Mouse (Mus musculus) liver, embryonic 11.5 days (tissue): ENCODE measurements around the gene Ms4a4c. TPM values are rescaled to one million over a fixed set of nuclear protein-coding genes. Genes with fewer than 3 reads are reported as not detected.
"Not testable (repeated sequence)": the region's sequence is repeated elsewhere in the genome, so short reads cannot be mapped to it uniquely, and the experiment has no call there.

ENCODE experiments used
- ATAC-seq: fragments of 200-750 bp; cut with Nextera tagmentation; replicated peaks from 2 replicates; pipeline ENCODE4 v1.8.0; 2017; ENCODE audit warnings: moderate number of reproducible peaks, mild to moderate bottlenecking, moderate TSS enrichment, moderate library complexity; ENCODE audit not compliant: low FRiP score
- DNase-seq: peaks from one replicate; pipeline ENCODE4 v3.0.0-alpha.2; 2017; ENCODE audit warnings: low spot score
- H3K27ac ChIP-seq: fragments of 300-500 bp; sonication (generic); 2 replicates; pipeline ENCODE4 v1.5.1; 2014; ENCODE audit warnings: mild to moderate bottlenecking, low read depth, low read length, control low read depth
- H3K27me3 ChIP-seq: fragments of 300-500 bp; sonication (generic); replicated peaks from 2 replicates; pipeline ENCODE4 v1.6.1; 2014; ENCODE audit warnings: low read length, mixed read lengths; ENCODE audit not compliant: control insufficient read depth, insufficient read depth
- H3K36me3 ChIP-seq: fragments of 300-500 bp; sonication (generic); 2 replicates; pipeline ENCODE4 v1.6.1; 2014; ENCODE audit warnings: mild to moderate bottlenecking, low read length, moderate library complexity, mixed read lengths; ENCODE audit not compliant: control insufficient read depth, insufficient read depth
- H3K4me1 ChIP-seq: fragments of 300-500 bp; sonication (generic); replicated peaks from 2 replicates; pipeline ENCODE4 v1.6.1; 2014; ENCODE audit warnings: low read length, mixed read lengths; ENCODE audit not compliant: control insufficient read depth, insufficient read depth
- H3K4me2 ChIP-seq: fragments of 300-500 bp; sonication (generic); 2 replicates; pipeline ENCODE4 v1.6.1; 2014; ENCODE audit warnings: mild to moderate bottlenecking, control low read depth, moderate library complexity
- H3K4me3 ChIP-seq: fragments of 300-500 bp; sonication (generic); 2 replicates; pipeline ENCODE4 v1.5.1; 2014; ENCODE audit warnings: low read depth, low read length, control low read depth
- H3K9ac ChIP-seq: fragments of 300-500 bp; sonication (generic); 2 replicates; pipeline ENCODE4 v1.6.1; 2014; ENCODE audit warnings: low read depth, low read length, control low read depth
- H3K9me3 ChIP-seq: fragments of 300-500 bp; sonication (generic); 2 replicates; pipeline ENCODE4 v1.6.1; 2016; ENCODE audit warnings: low read length, inconsistent platforms, mixed read lengths; ENCODE audit not compliant: control insufficient read depth
- WGBS: fragments of 180-500 bp; shearing (Covaris S2); extraction: QIAGEN DNeasy Blood & Tissue Kit; methylation state at CpG from one replicate; pipeline ENCODE4 v1.1.7; 2014; 5-methylcytosine and 5-hydroxymethylcytosine counted together
- polyA plus RNA-seq: library from polyadenylated mRNA; unstranded; fragments of >200 nt; fragmentation: Nextera tagmentation; extraction: Ambion mirVana; gene quantifications from 2 replicates; pipeline ENCODE4 v1.2.1, GENCODE M21; 2014

The Ms4a4c gene
- polyA plus RNA-seq, 1 experiment from 2014 or later = 0.56 TPM

- Histone ChIP-seq H3K4me2 (no peak overlapping the region), H3K36me3 (no peaks in the 10 kb centered on the region), H3K4me1 (no peaks in the 10 kb centered on the region), H3K9me3 (no peaks in the 10 kb centered on the region), H3K4me3 (no peak overlapping the region), H3K27me3 (no peaks in the 10 kb centered on the region), H3K27ac (no peak overlapping the region), H3K9ac (no peak overlapping the region)
- WGBS = 82% methylated on average over 4 of the region's 4 CpGs
- no peak for ATAC-seq
- DNase-seq = no peak
Measured at GRCm38 (mm10) chr19:11387685-11388084, 16.9 kb upstream of the Ms4a4c start.

DNA sequence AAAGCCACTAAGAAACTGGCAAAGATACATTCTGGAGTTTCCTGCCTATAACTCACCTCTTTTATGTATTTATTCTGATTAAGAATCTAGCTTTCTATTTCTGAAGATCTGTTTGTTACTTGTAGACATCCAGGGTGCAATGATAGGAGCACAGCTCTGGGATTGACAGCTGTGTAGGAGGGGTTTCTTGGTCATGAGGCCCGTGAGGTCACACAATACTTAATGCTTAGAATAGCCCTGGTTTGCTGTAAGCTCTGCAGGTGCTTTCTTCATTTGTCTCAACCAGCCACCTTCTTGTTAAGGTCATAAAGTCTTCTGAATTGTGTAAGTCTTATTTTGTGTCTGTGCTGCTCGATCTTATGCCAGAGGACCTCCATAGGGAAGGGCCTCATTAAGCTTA is 15.6 kb upstream of the Ms4a4c start:
- ATAC-seq (no peak), DNase-seq (no peak)
- H3K27ac ChIP-seq = no peak overlapping the region
- H3K9ac ChIP-seq = no peak overlapping the region
- H3K36me3 ChIP-seq = no peaks in the 10 kb centered on the region
- H3K4me2 ChIP-seq = no peak overlapping the region
- no peaks in the 10 kb centered on the region for H3K27me3 ChIP-seq
- no peaks in the 10 kb centered on the region for H3K9me3 ChIP-seq
- no peaks in the 10 kb centered on the region for H3K4me1 ChIP-seq
- 77% methylated on average over 2 of the region's 2 CpGs for WGBS
- H3K4me3 ChIP-seq = no peak overlapping the region

DNA sequence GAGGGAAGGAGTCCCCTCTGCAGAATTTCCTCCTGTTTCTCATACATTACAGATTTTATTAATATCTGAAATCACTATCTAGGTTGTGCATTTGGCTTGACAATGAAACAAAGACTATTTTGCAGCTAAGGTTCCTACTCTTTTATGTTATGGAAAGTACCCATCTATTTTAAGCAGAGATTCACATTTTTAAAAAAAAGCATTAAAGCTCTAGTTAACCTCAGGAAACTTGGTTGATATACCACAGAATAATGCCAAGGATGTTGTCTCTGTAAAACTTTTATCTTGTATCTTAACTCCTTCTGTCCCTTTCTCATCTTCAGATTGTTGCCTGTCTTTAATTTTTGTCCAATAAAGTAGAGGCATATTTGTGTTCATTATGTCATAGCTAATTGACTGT is 8.8 kb upstream of the Ms4a4c start:
- Histone ChIP-seq H3K27ac (no peak overlapping the region), H3K27me3 (no peaks in the 10 kb centered on the region), H3K36me3 (no peaks in the 10 kb centered on the region), H3K9me3 (no peaks in the 10 kb centered on the region), H3K4me3 (no peak overlapping the region), H3K9ac (no peak overlapping the region), H3K4me2 (no peak overlapping the region), H3K4me1 (no peaks in the 10 kb centered on the region)
- ATAC-seq (no peak), DNase-seq (no peak)

GRCm38 (mm10) chr19:11407428-11407827 is 2.9 kb downstream of the Ms4a4c start:
- no peak overlapping the region for H3K4me2 ChIP-seq
- DNase-seq (no peak), ATAC-seq (no peak)
- H3K36me3 ChIP-seq = no peaks in the 10 kb centered on the region
- no peaks in the 10 kb centered on the region for H3K9me3 ChIP-seq
- H3K27me3 ChIP-seq = no peaks in the 10 kb centered on the region
- H3K4me3 ChIP-seq = no peak overlapping the region
- no peaks in the 10 kb centered on the region for H3K4me1 ChIP-seq
- no peak overlapping the region for H3K9ac ChIP-seq
- H3K27ac ChIP-seq = no peak overlapping the region

DNA sequence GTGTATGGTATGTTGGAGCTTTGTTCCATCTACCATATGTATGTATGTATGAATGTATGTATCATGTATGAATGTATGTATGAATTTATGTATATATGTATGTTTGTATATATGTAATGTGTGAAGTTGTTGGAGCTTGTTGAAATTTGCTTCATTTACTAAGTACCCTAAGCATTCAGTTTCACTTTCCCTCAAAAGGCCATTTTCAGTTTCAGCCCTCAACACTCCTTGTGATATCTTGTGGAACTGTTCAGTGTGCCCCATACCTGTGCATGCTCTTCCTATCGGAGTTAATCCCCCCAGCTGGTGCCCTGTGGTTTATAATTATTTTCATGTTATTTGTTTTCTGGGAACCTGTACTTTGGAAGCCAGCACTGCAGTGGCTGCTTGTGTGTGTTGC is 4.0 kb downstream of the Ms4a4c start:
- ATAC-seq (no peak), DNase-seq (no peak)
- H3K27ac ChIP-seq = no peak overlapping the region
- H3K4me3 ChIP-seq = no peak overlapping the region
- no peak overlapping the region for H3K4me2 ChIP-seq
- no peaks in the 10 kb centered on the region for H3K9me3 ChIP-seq
- no peaks in the 10 kb centered on the region for H3K4me1 ChIP-seq
- H3K9ac ChIP-seq = no peak overlapping the region
- H3K27me3 ChIP-seq = no peaks in the 10 kb centered on the region
- WGBS = 80% methylated on average over 1 of the region's 1 CpGs
- no peaks in the 10 kb centered on the region for H3K36me3 ChIP-seq

DNA sequence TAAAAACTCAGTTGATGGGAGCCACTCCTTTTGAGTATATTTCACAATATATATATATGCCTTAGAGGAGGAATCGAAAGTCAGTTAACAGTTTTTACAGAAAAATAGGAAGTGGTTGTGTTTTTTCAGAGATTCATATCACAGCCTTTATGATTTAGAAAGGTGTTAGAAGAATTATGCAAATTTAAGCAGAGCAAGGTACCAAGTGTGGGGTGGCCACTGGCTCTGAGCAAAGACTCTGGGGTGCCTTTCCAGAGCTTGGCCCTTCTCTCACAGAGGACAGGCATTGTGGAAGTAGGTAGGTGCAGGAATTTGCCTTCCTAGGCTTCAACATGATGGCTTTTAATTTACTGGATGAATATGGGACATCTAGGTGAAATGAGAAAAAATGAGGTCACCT is 7.1 kb downstream of the Ms4a4c start:
- H3K4me2 ChIP-seq = no peak overlapping the region
- WGBS = 74% methylated on average over 1 of the region's 1 CpGs
- no peaks in the 10 kb centered on the region for H3K36me3 ChIP-seq
- no peak overlapping the region for H3K4me3 ChIP-seq
- H3K9me3 ChIP-seq = no peaks in the 10 kb centered on the region
- DNase-seq (no peak), ATAC-seq (no peak)
- no peaks in the 10 kb centered on the region for H3K27me3 ChIP-seq
- H3K4me1 ChIP-seq = no peaks in the 10 kb centered on the region
- no peak overlapping the region for H3K27ac ChIP-seq
- no peak overlapping the region for H3K9ac ChIP-seq

- H3K9ac ChIP-seq = no peak overlapping the region
- no peaks in the 10 kb centered on the region for H3K36me3 ChIP-seq
- no peak overlapping the region for H3K4me3 ChIP-seq
- DNase-seq (no peak), ATAC-seq (no peak)
- H3K9me3 ChIP-seq = no peaks in the 10 kb centered on the region
- H3K27me3 ChIP-seq = no peaks in the 10 kb centered on the region
- H3K4me2 ChIP-seq = no peak overlapping the region
- no peak overlapping the region for H3K27ac ChIP-seq
- 93% methylated on average over 1 of the region's 1 CpGs for WGBS
- no peaks in the 10 kb centered on the region for H3K4me1 ChIP-seq
Measured at GRCm38 (mm10) chr19:11414084-11414483, 9.5 kb downstream of the Ms4a4c start.

GRCm38 (mm10) chr19:11415581-11415980 is 11.0 kb downstream of the Ms4a4c start:
- Histone ChIP-seq H3K4me2 (no peak overlapping the region), H3K36me3 (no peaks in the 10 kb centered on the region), H3K27ac (no peak overlapping the region), H3K27me3 (no peaks in the 10 kb centered on the region), H3K9me3 (no peaks in the 10 kb centered on the region), H3K4me3 (no peak overlapping the region), H3K4me1 (no peaks in the 10 kb centered on the region), H3K9ac (no peak overlapping the region)
- 71% methylated on average over 3 of the region's 3 CpGs for WGBS
- DNase-seq (no peak), ATAC-seq (no peak)

DNA sequence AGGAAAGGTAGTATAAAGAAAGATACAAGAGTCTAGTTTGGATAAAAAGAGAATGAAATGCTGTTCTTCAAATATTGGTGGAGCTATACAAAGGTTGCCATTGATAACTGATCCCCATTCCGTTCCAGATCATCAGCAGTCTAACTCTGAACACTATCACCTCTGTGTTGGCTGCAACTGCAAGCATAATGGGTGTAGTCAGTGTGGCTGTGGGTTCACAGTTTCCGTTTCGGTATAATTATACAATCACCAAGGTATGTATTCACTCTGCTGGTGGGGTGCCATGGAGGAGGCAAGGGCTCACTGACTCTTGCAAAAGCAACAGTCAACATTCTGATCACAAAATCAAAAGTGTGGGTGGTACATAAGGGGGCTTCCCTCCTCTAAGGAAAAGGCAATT is 14.3 kb downstream of the Ms4a4c start:
- not testable (repeated sequence) for H3K27ac ChIP-seq, H3K9me3 ChIP-seq, ATAC-seq, H3K4me3 ChIP-seq, H3K27me3 ChIP-seq, H3K4me1 ChIP-seq, H3K36me3 ChIP-seq, DNase-seq, H3K4me2 ChIP-seq, H3K9ac ChIP-seq
- WGBS = 67% methylated on average over 2 of the region's 3 CpGs
